Mouse (Mus musculus) hindbrain, embryonic 12.5 days (tissue): ENCODE results near the gene Nupl2. TPM values are rescaled to one million over a fixed set of nuclear protein-coding genes. Genes with fewer than 3 reads are reported as not detected.

ENCODE experiments used
- ATAC-seq: fragments of 200-750 bp; cut with Nextera tagmentation; 2 replicates; pipeline ENCODE4 v1.8.0; 2017; ENCODE audit warnings: moderate TSS enrichment; ENCODE audit not compliant: low FRiP score
- H3K27ac ChIP-seq: fragments of 300-500 bp; sonication (generic); 2 replicates; pipeline ENCODE4 v1.5.1; 2016; ENCODE audit warnings: mild to moderate bottlenecking
- H3K27me3 ChIP-seq: fragments of 300-500 bp; sonication (generic); 2 replicates; pipeline ENCODE4 v1.6.1; 2016; ENCODE audit warnings: mild to moderate bottlenecking
- H3K36me3 ChIP-seq: fragments of 300-500 bp; sonication (generic); 2 replicates; pipeline ENCODE4 v1.6.1; 2016; ENCODE audit warnings: mild to moderate bottlenecking
- H3K4me1 ChIP-seq: fragments of 300-500 bp; sonication (generic); 2 replicates; pipeline ENCODE4 v1.6.1; 2016
- H3K4me2 ChIP-seq: fragments of 300-500 bp; sonication (generic); replicated peaks from 2 replicates; pipeline ENCODE4 v1.6.1; 2016; ENCODE audit warnings: mild to moderate bottlenecking
- H3K4me3 ChIP-seq: fragments of 300-500 bp; sonication (generic); 2 replicates; pipeline ENCODE4 v1.5.1; 2016; ENCODE audit warnings: mild to moderate bottlenecking
- H3K9ac ChIP-seq: fragments of 300-500 bp; sonication (generic); 2 replicates; pipeline ENCODE4 v1.6.1; 2016; ENCODE audit warnings: mild to moderate bottlenecking, moderate library complexity
- H3K9me3 ChIP-seq: fragments of 300-500 bp; sonication (generic); replicated peaks from 2 replicates; pipeline ENCODE4 v1.6.1; 2016; ENCODE audit warnings: mild to moderate bottlenecking
- WGBS: fragments of 180-500 bp; shearing (Covaris S2); methylation state at CpG from one replicate; pipeline ENCODE4 v1.1.7; 2016; 5-methylcytosine and 5-hydroxymethylcytosine counted together
- polyA plus RNA-seq: library from polyadenylated mRNA; unstranded; fragments of >200 nt; fragmentation: Nextera tagmentation; extraction: Ambion mirVana; gene quantifications from 2 replicates; pipeline ENCODE4 v1.2.1, GENCODE M21; 2016

The Nupl2 gene
- 17.6 and 19.9 TPM in 2 replicates for polyA plus RNA-seq

DNA sequence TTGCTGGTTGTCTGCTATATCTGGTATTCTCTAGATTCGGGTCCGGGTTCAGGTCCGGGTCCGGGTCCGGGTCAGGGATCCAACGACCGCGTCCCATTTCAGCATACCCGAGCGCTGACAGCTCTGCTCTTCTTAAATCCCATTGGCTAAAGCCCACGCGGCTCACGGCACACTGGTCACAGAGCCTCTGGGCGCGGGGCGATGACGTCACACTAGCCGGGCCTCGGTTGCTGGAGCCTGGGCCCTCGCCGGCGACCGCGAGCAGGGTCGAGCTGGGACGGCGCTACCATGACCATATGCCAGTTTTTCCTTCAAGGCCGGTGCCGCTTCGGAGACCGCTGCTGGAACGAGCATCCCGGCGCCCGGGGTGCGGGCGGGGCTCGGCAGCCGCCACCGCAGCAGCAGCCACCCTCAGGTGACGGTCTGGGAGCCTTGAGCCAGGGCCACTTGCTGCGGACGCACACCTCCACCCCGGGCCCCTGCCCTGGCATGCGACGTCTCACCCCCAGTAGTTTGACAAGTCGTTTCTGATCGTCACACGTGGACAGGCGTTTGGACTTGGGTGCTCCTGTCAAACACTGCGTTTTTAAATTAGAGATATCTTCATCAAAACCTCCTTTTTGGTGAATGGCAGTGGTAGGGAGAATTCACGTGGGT is at the start of gene Nupl2:
Gene Nupl2, plus strand, starts transcription at position 175 of the 657 bp plus-strand sequence.
- Histone ChIP-seq H3K4me3 (peak within 1 kb of the TSS; percentile 71), H3K9ac (peak within 1 kb of the TSS; percentile 87), H3K27ac (peak within 1 kb of the TSS; percentile 87), H3K27me3 (no peaks in the 10 kb centered on the region), H3K9me3 (no peaks in the 10 kb centered on the region), H3K36me3 (peaks cover 14% of the 10 kb centered on the region), H3K4me1 (peaks cover 8% of the 10 kb centered on the region; the same call in 1 of the 2 replicates), H3K4me2 (peak within 1 kb of the TSS; percentile 71)
- WGBS = under 1% methylated on average over 52 of the region's 52 CpGs
- ATAC-seq = peak; percentile 97

DNA sequence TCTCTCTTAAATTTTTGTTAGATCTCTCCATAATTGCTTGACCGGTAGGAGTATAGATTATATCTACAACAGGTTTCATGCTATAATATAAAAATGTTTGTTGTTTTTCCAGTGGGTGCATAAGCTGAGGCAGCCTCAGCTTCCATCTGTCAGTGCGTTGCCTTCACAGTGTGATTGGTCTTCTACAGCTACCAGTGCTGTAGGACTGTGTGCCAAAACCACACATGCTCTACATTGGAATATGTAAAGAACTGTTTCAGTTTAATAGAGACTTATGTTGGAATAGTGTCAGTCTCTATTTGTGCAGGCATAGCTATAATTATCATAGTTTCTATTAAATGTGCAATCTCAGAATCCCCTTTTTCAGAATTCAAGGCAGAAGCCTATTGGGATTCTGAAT is 42.5 kb upstream of the Nupl2 start:
- Histone ChIP-seq H3K36me3 (peaks cover 6% of the 10 kb centered on the region), H3K9me3 (no peaks in the 10 kb centered on the region), H3K27ac (no peak overlapping the region), H3K27me3 (no peaks in the 10 kb centered on the region), H3K9ac (no peak overlapping the region), H3K4me2 (no peak overlapping the region), H3K4me3 (no peak overlapping the region), H3K4me1 (peaks cover 11% of the 10 kb centered on the region)
- WGBS = 91% methylated on average over 2 of the region's 2 CpGs
- ATAC-seq = no peak

DNA sequence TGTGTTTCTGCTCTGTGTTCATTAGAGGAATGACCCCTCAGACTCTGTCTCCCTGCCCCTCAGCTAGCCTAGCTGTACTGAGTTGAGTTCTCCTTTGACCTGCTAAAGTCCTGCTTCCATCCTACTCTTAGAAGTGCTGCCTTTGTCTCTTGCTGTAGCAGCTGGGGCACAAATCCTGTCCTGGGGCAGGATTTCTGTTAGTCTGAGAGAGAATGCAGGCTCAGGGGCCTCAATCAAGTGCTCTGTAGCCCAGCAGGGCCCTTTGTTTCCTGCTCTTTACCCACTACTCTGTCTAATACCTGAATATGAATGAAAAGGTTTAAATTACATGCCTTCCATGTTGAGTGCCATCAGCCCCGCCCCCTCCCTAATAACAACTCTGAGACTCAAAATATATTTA is 40.6 kb upstream of the Nupl2 start:
- H3K4me2 ChIP-seq = no peak overlapping the region
- no peaks in the 10 kb centered on the region for H3K9me3 ChIP-seq
- H3K27me3 ChIP-seq = no peaks in the 10 kb centered on the region
- H3K4me3 ChIP-seq = no peak overlapping the region
- peaks cover 5% of the 10 kb centered on the region; the same call in 1 of the 2 replicates for H3K36me3 ChIP-seq
- H3K4me1 ChIP-seq = peaks cover 11% of the 10 kb centered on the region
- WGBS = 71% methylated on average over 1 of the region's 1 CpGs
- peak; percentile 80 for ATAC-seq
- peak overlapping the region; percentile 38; the same call in 1 of the 2 replicates for H3K9ac ChIP-seq
- peak overlapping the region; percentile 84 for H3K27ac ChIP-seq

DNA sequence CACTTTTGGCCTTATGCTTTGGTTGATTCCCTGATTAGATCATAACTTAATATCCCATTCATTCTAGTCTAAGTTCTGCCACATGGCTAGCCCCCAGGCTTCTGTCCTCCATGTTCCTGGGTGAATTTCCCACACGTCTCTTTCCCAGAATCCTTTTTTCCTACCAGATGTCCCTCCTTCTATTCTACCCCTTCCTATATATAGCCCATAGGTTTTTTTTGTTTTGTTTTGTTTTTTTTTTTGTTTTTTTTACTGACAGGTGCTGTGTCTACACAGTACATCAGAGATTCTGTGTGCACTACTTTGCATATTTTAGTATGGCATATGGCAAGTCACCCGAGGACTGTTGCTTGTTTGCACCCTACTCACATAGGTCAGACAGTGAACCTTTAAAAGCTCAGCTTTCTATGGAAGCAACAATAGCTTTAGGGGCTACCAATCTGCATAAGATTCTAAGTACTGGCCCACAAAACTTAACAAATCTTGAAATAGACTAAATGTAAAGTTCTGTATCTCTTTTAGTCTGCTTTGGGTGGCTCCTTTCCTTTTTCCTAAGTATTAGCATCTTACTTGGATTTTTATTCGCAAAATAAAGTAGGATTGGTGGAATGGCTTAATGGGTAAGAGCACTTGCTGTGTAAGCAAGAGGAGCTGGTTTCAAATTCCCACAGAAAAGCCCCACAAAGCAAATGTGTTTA is 40.0 kb upstream of the Nupl2 start:
- Histone ChIP-seq H3K27ac (peak overlapping the region; percentile 84; the same call in 1 of the 2 replicates), H3K36me3 (peaks cover 4% of the 10 kb centered on the region; the same call in 1 of the 2 replicates), H3K9me3 (no peaks in the 10 kb centered on the region), H3K4me2 (no peak overlapping the region), H3K4me1 (peaks cover 11% of the 10 kb centered on the region), H3K27me3 (no peaks in the 10 kb centered on the region), H3K9ac (no peak overlapping the region), H3K4me3 (no peak overlapping the region)
- peak; percentile 52 for ATAC-seq
- WGBS = 50% methylated on average over 3 of the region's 3 CpGs

DNA sequence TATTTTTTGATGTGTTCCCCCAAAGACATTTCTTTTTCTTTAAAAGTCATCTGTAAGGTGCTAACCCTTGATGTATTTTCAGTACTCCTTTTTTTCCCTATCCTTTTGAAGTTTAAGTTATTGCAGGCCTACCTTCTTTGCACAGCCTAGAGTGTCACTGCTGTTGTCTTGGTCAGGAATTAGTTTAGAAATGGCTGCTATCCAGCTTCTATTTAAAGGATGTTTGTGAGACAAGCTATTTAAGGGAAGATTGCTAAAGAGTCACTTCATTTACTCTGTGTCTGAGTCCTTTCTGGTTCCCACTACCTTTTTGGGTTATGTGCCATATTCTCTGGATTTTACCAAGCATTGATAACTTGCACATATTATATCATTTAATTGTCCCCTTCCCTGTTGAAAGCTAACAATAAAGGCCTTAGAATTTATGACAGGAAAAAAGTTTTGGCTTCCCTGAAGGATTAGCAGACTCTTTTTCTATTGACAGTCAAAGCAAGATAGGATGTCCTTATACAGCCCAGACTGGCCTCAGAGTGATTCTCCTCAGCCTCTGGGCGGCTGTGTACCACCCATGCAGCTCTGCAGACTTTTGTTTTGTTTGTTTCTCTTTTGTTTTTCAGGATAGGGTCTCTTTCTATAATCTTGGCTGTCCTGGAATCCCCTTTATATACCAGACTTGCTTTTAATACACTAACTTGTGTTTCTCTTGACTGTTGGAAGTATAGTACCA is 38.7 kb upstream of the Nupl2 start:
- no peak overlapping the region for H3K9ac ChIP-seq
- H3K4me1 ChIP-seq = peaks cover 11% of the 10 kb centered on the region
- no peak overlapping the region for H3K27ac ChIP-seq
- no peaks in the 10 kb centered on the region for H3K27me3 ChIP-seq
- peaks cover 13% of the 10 kb centered on the region; the same call in 1 of the 2 replicates for H3K36me3 ChIP-seq
- no peak overlapping the region for H3K4me3 ChIP-seq
- WGBS = 77% methylated on average over 1 of the region's 1 CpGs
- no peak overlapping the region for H3K4me2 ChIP-seq
- H3K9me3 ChIP-seq = no peaks in the 10 kb centered on the region
- ATAC-seq = no peak

DNA sequence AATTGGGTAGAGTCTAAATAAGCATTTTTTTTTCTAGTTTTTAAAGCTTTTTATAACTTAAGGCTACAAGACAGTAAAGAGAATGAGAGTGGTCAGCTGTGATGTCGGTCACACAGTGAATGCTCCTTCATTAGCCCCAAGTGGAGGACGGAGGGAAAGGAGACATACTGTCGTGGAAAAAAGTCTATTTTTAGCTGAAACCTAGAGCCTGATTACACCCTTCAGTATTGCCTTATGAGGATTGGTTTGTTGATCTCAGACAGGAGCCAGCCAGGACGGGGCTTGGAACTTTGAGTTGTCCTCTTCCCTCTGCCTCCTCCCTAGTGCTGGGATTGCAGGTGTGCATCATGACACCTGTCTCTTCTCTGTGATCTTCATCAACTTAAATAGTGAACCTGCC is 37.8 kb upstream of the Nupl2 start:
- H3K27me3 ChIP-seq = no peaks in the 10 kb centered on the region
- 87% methylated on average over 4 of the region's 4 CpGs for WGBS
- no peak overlapping the region for H3K4me3 ChIP-seq
- H3K9me3 ChIP-seq = no peaks in the 10 kb centered on the region
- H3K9ac ChIP-seq = no peak overlapping the region
- peaks cover 14% of the 10 kb centered on the region; the same call in 1 of the 2 replicates for H3K36me3 ChIP-seq
- no peak overlapping the region for H3K4me2 ChIP-seq
- H3K27ac ChIP-seq = no peak overlapping the region
- no peak for ATAC-seq
- peaks cover 11% of the 10 kb centered on the region for H3K4me1 ChIP-seq

DNA sequence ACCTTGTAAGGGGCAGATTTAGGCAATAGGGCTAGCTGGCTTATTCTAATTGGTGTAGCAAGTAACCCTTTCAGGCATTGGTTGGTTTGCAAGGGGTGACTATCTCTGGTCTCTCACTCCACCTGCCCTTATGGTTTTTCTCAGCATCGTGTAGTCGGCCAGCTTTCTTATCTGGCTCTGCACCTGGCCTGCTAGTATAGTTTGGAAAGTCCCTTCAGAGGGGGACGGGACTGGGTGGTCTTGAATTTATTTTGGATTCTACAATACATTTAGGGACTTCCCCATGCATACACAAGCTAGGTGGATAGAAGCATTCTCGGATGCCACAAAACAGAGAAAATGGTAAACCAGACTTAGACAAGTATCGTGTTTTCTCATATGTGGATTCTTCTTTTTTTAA is 17.8 kb upstream of the Nupl2 start:
- H3K36me3 ChIP-seq = peaks cover 70% of the 10 kb centered on the region
- H3K27me3 ChIP-seq = no peaks in the 10 kb centered on the region
- no peak overlapping the region for H3K27ac ChIP-seq
- H3K4me1 ChIP-seq = no peaks in the 10 kb centered on the region
- ATAC-seq = no peak
- 92% methylated on average over 5 of the region's 5 CpGs for WGBS
- no peak overlapping the region for H3K9ac ChIP-seq
- no peak overlapping the region for H3K4me2 ChIP-seq
- no peaks in the 10 kb centered on the region for H3K9me3 ChIP-seq
- H3K4me3 ChIP-seq = no peak overlapping the region

DNA sequence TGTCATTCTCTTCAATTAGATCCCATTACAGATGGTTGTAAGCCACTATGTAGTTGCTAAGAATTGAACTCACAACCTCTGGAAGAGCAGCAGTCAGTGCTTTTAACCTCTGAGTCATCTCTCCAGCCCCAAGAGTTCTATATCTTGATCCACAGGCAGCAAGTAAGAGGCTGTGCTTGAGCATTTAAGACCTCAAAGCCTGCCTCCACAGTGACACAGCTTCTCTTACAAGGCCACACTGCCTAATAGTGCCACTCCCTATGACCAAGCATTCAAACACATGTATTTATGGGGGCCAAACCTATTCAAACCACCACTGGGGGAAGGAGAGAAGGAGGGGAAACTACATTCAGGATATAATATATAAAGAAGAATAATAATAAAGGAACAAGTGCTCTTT is 12.6 kb upstream of the Nupl2 start:
- H3K4me3 ChIP-seq = no peak overlapping the region
- no peak for ATAC-seq
- H3K9ac ChIP-seq = no peak overlapping the region
- H3K27me3 ChIP-seq = no peaks in the 10 kb centered on the region
- no peak overlapping the region for H3K4me2 ChIP-seq
- no peak overlapping the region for H3K27ac ChIP-seq
- H3K36me3 ChIP-seq = peaks cover 46% of the 10 kb centered on the region
- H3K4me1 ChIP-seq = no peaks in the 10 kb centered on the region
- H3K9me3 ChIP-seq = no peaks in the 10 kb centered on the region

GRCm38 (mm10) chr5:24156774-24157173 is 8.0 kb upstream of the Nupl2 start:
- Histone ChIP-seq H3K4me3 (no peak overlapping the region), H3K9me3 (no peaks in the 10 kb centered on the region), H3K4me1 (no peaks in the 10 kb centered on the region), H3K9ac (no peak overlapping the region), H3K27ac (no peak overlapping the region), H3K27me3 (no peaks in the 10 kb centered on the region), H3K36me3 (peaks cover 36% of the 10 kb centered on the region), H3K4me2 (no peak overlapping the region)
- 92% methylated on average over 6 of the region's 6 CpGs for WGBS
- ATAC-seq = no peak

GRCm38 (mm10) chr5:24167263-24167662 is 2.5 kb downstream of the Nupl2 start:
- H3K4me2 ChIP-seq = no peak overlapping the region
- WGBS = 50% methylated on average over 5 of the region's 5 CpGs
- peaks cover 27% of the 10 kb centered on the region for H3K36me3 ChIP-seq
- peaks cover 8% of the 10 kb centered on the region; the same call in 1 of the 2 replicates for H3K4me1 ChIP-seq
- H3K27ac ChIP-seq = no peak overlapping the region
- H3K9me3 ChIP-seq = no peaks in the 10 kb centered on the region
- ATAC-seq = no peak
- H3K9ac ChIP-seq = no peak overlapping the region
- no peaks in the 10 kb centered on the region for H3K27me3 ChIP-seq
- no peak overlapping the region for H3K4me3 ChIP-seq

DNA sequence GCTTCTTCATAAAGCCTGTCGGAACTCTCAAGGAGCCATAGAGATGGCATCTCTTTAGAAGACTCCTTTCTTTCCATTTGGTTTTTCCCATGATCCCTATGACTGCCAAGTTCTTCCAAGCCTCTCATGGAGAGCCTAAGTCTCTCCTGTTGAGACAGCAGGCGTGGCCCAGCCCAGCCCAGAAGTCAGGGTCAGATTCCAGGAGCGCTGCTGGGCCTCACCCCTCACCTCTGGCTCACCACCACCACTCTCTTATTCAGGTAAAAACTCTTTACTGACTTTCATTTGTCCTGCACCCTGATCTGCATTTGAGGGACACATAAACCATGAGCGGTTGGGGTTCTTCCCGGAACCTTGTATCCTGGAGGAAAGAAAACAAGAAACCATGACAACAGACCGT is 5.1 kb downstream of the Nupl2 start:
- 94% methylated on average over 6 of the region's 6 CpGs for WGBS
- Histone ChIP-seq H3K4me2 (no peak overlapping the region), H3K27me3 (no peaks in the 10 kb centered on the region), H3K36me3 (peaks cover 39% of the 10 kb centered on the region), H3K9me3 (no peaks in the 10 kb centered on the region), H3K4me1 (peaks cover 8% of the 10 kb centered on the region; the same call in 1 of the 2 replicates), H3K4me3 (no peak overlapping the region), H3K27ac (no peak overlapping the region), H3K9ac (no peak overlapping the region)
- ATAC-seq = no peak

- ATAC-seq = no peak
- peaks cover 39% of the 10 kb centered on the region for H3K36me3 ChIP-seq
- H3K9me3 ChIP-seq = no peaks in the 10 kb centered on the region
- H3K9ac ChIP-seq = no peak overlapping the region
- no peaks in the 10 kb centered on the region for H3K27me3 ChIP-seq
- H3K4me1 ChIP-seq = no peaks in the 10 kb centered on the region
- H3K4me2 ChIP-seq = no peak overlapping the region
- no peak overlapping the region for H3K27ac ChIP-seq
- no peak overlapping the region for H3K4me3 ChIP-seq
These were observed 7.3 kb downstream of the Nupl2 start for GRCm38 (mm10) chr5:24172092-24172491.
